Mouse (Mus musculus) CH12.LX (cell line): ENCODE measurements at regions not wholly inside any gene's neighbourhood (a gene's known extent, or its start where the extent isn't known, plus 50 kb on each side); places are given as distances from the start of the nearest gene placed in this dataset.

Source experiments
- DNase-seq: peaks from one replicate; pipeline ENCODE4 v3.0.0-alpha.2; 2013; ENCODE audit errors: extremely low read depth
- H3K27ac ChIP-seq: 2 replicates; pipeline ENCODE4 v1.5.1; 2012; ENCODE audit warnings: low read depth, mild to moderate bottlenecking, control low read depth, moderate library complexity; ENCODE audit not compliant: insufficient read depth
- H3K27me3 ChIP-seq: replicated peaks from 2 replicates; pipeline ENCODE3; 2012; ENCODE audit warnings: inconsistent platforms
- H3K36me3 ChIP-seq, 2 experiments: replicated peaks in 1 of 2; 2 replicates each; pipeline versions ENCODE3 to v1.6.1; 2012; ENCODE audit warnings: inconsistent platforms in 1 of 2, low read length in 1 of 2, mild to moderate bottlenecking in 1 of 2, mixed read lengths in 1 of 2, moderate library complexity in 1 of 2; ENCODE audit not compliant: control insufficient read depth in 1 of 2, insufficient read depth in 1 of 2
- H3K4me1 ChIP-seq, 2 experiments: 2 replicates each; pipeline ENCODE4 v1.6.1; 2012; ENCODE audit warnings: inconsistent platforms in 1 of 2, moderate library complexity in 1 of 2; ENCODE audit not compliant: insufficient read depth in 2 of 2, control insufficient read depth in 1 of 2
- H3K4me2 ChIP-seq: 2 replicates; pipeline ENCODE4 v1.6.1; 2012; ENCODE audit warnings: low read depth, mild to moderate bottlenecking, control low read depth; ENCODE audit not compliant: poor library complexity, insufficient read depth, severe bottlenecking
- H3K4me3 ChIP-seq, 3 experiments: fragments of 150-350 bp in 1 of 3; sonication (generic) in 1 of 3; replicated peaks in 1 of 3; 2 replicates each; pipeline versions ENCODE3 to v1.5.1; 2011 to 2012; ENCODE audit warnings: low read depth in 2 of 3, low read length in 2 of 3, mild to moderate bottlenecking in 2 of 3, moderate library complexity in 2 of 3, control low read depth in 1 of 3, improper control_type of control experiment in 1 of 3, inconsistent platforms in 1 of 3, mixed read lengths in 1 of 3; ENCODE audit not compliant: poor library complexity in 1 of 3
- H3K79me2 ChIP-seq: replicated peaks from 2 replicates; pipeline ENCODE4 v1.6.1; 2012; ENCODE audit warnings: mild to moderate bottlenecking, moderate library complexity; ENCODE audit not compliant: control insufficient read depth, poor library complexity, insufficient read depth, severe bottlenecking; ENCODE audit errors: extremely low read depth
- H3K9ac ChIP-seq: 2 replicates; pipeline ENCODE4 v1.6.1; 2012; ENCODE audit warnings: low read depth, mild to moderate bottlenecking, control low read depth, moderate library complexity; ENCODE audit not compliant: insufficient read depth
- H3K9me3 ChIP-seq: replicated peaks from 2 replicates; pipeline ENCODE3; 2012; ENCODE audit warnings: low read length, inconsistent platforms, mixed read lengths
- CTCF ChIP-seq, 2 experiments: IDR thresholded peaks in 1 of 2; conservative IDR thresholded peaks in 1 of 2; 2 replicates each; pipeline ENCODE4 v1.5.1; 2011 to 2012; ENCODE audit warnings: low read depth in 2 of 2, low read length in 2 of 2, improper control_type of control experiment in 1 of 2, inconsistent platforms in 1 of 2, mild to moderate bottlenecking in 1 of 2, moderate library complexity in 1 of 2
- E2F4 ChIP-seq: IDR thresholded peaks from 2 replicates; pipeline ENCODE4 v1.6.1; 2011; ENCODE audit warnings: low read depth, low read length, improper control_type of control experiment; ENCODE audit not compliant: insufficient replicate concordance
- ETS1 ChIP-seq: conservative IDR thresholded peaks from 2 replicates; pipeline ENCODE4 v1.6.1; 2012; ENCODE audit warnings: low read depth, mild to moderate bottlenecking, inconsistent platforms, low read length, improper control_type of control experiment, moderate library complexity
- GABPA ChIP-seq: IDR thresholded peaks from 2 replicates; pipeline ENCODE4 v1.6.1; 2012; ENCODE audit warnings: low read depth, low read length, improper control_type of control experiment, inconsistent platforms; ENCODE audit not compliant: insufficient replicate concordance
- HCFC1 ChIP-seq: IDR thresholded peaks from 2 replicates; pipeline ENCODE4 v1.6.1; 2012; ENCODE audit warnings: low read depth, mild to moderate bottlenecking, inconsistent platforms, low read length, improper control_type of control experiment
- IRF4 ChIP-seq: IDR thresholded peaks from 2 replicates; pipeline ENCODE4 v1.6.1; 2014; ENCODE audit warnings: low read depth, mild to moderate bottlenecking, inconsistent platforms, low read length, improper control_type of control experiment
- JUN ChIP-seq: IDR thresholded peaks from 2 replicates; pipeline ENCODE4 v1.6.1; 2011; ENCODE audit warnings: low read depth, mild to moderate bottlenecking, low read length, improper control_type of control experiment, moderate library complexity; ENCODE audit not compliant: insufficient read depth
- JUND ChIP-seq: conservative IDR thresholded peaks from 2 replicates; pipeline ENCODE4 v1.6.1; 2011; ENCODE audit warnings: low read depth, low read length, improper control_type of control experiment
- KAT2A ChIP-seq: IDR thresholded peaks from 2 replicates; pipeline ENCODE4 v1.6.1; 2012; ENCODE audit warnings: low read length, improper control_type of control experiment, inconsistent platforms; ENCODE audit not compliant: insufficient replicate concordance
- MAFK ChIP-seq: IDR thresholded peaks from 2 replicates; pipeline ENCODE4 v1.6.1; 2011; ENCODE audit warnings: low read length, improper control_type of control experiment; ENCODE audit not compliant: insufficient replicate concordance
- MAZ ChIP-seq: IDR thresholded peaks from 2 replicates; pipeline ENCODE4 v1.6.1; 2012; ENCODE audit warnings: low read depth, mild to moderate bottlenecking, inconsistent platforms, low read length, improper control_type of control experiment, moderate library complexity
- MEF2A ChIP-seq: IDR thresholded peaks from 2 replicates; pipeline ENCODE4 v1.6.1; 2014; ENCODE audit warnings: low read depth, mild to moderate bottlenecking, inconsistent platforms, low read length, improper control_type of control experiment, borderline replicate concordance
- MXI1 ChIP-seq: IDR thresholded peaks from 2 replicates; pipeline ENCODE4 v1.6.1; 2011; ENCODE audit warnings: mild to moderate bottlenecking, low read depth, low read length, improper control_type of control experiment
- MYC ChIP-seq: IDR thresholded peaks from 2 replicates; pipeline ENCODE4 v1.6.1; 2011; ENCODE audit warnings: low read depth, mild to moderate bottlenecking, improper control_type of control experiment, low read length
- NELFE ChIP-seq: IDR thresholded peaks from 2 replicates; pipeline ENCODE4 v1.6.1; 2011; ENCODE audit warnings: low read depth, low read length, improper control_type of control experiment
- PAX5 ChIP-seq: IDR thresholded peaks from 2 replicates; pipeline ENCODE4 v1.6.1; 2012; ENCODE audit warnings: low read length, inconsistent platforms, mixed read lengths
- RAD21 ChIP-seq: IDR thresholded peaks from 2 replicates; pipeline ENCODE4 v1.6.1; 2011; ENCODE audit warnings: low read depth, mild to moderate bottlenecking, low read length, improper control_type of control experiment, moderate library complexity
- RCOR1 ChIP-seq: conservative IDR thresholded peaks from 2 replicates; pipeline ENCODE4 v1.6.1; 2012; ENCODE audit warnings: low read depth, mild to moderate bottlenecking, inconsistent platforms, low read length, improper control_type of control experiment
- SIN3A ChIP-seq: IDR thresholded peaks from 2 replicates; pipeline ENCODE4 v1.6.1; 2012; ENCODE audit warnings: low read length, improper control_type of control experiment, inconsistent platforms
- SMC3 ChIP-seq: IDR thresholded peaks from 2 replicates; pipeline ENCODE4 v1.6.1; 2011; ENCODE audit warnings: low read depth, low read length, improper control_type of control experiment
- TBP ChIP-seq: conservative IDR thresholded peaks from 2 replicates; pipeline ENCODE4 v1.6.1; 2011; ENCODE audit warnings: low read depth, low read length, improper control_type of control experiment
- UBTF ChIP-seq: IDR thresholded peaks from 2 replicates; pipeline ENCODE4 v1.6.1; 2012; ENCODE audit warnings: low read depth, mild to moderate bottlenecking, inconsistent platforms, low read length, improper control_type of control experiment, moderate library complexity
- USF1 ChIP-seq: IDR thresholded peaks from 2 replicates; pipeline ENCODE4 v1.6.1; 2014; ENCODE audit warnings: low read depth, mild to moderate bottlenecking, inconsistent platforms, low read length, improper control_type of control experiment
- USF2 ChIP-seq: conservative IDR thresholded peaks from 2 replicates; pipeline ENCODE4 v1.6.1; 2011; ENCODE audit warnings: low read depth, low read length, improper control_type of control experiment
- ZKSCAN1 ChIP-seq: IDR thresholded peaks from 2 replicates; pipeline ENCODE4 v1.6.1; 2012; ENCODE audit warnings: low read depth, inconsistent platforms, low read length, improper control_type of control experiment, borderline replicate concordance
- ZNF384 ChIP-seq: IDR thresholded peaks from 2 replicates; pipeline ENCODE4 v1.6.1; 2012; ENCODE audit warnings: low read depth, low read length, improper control_type of control experiment, inconsistent platforms
- dilution Hi-C: fragments of 300-500 bp; cut with MboI; formaldehyde crosslinking; loops from 2 replicates; pipeline ENCODE4 v1.14.3; 2020; ENCODE audit warnings: low sequenced_read_pairs; ENCODE audit not compliant: extremely low pct_unique_long_range_greater_than_20kb, extremely low pct_ligation_motif_present
- in situ Hi-C: fragments of 300-500 bp; cut with MboI; formaldehyde crosslinking; loops from 3 replicates; pipeline ENCODE4 v1.14.3; 2019; ENCODE audit warnings: low sequenced_read_pairs, low pct_ligation_motif_present, low pct_unique_long_range_greater_than_20kb, mixed read lengths

- H3K4me1 ChIP-seq = no peaks in the 10 kb centered on the region
- no peaks in the 10 kb centered on the region for H3K36me3 ChIP-seq
- no peak overlapping the region for H3K4me3 ChIP-seq
- no peak overlapping the region for H3K9ac ChIP-seq
- no peak overlapping the region for H3K27ac ChIP-seq
- H3K27me3 ChIP-seq = no peaks in the 10 kb centered on the region
- peaks cover 42% of the 10 kb centered on the region for H3K9me3 ChIP-seq
- dilution Hi-C loops (no loop called here), in situ Hi-C loops (no loop called here)
- no peaks in the 10 kb centered on the region for H3K79me2 ChIP-seq
- no peak overlapping the region for H3K4me2 ChIP-seq
- no peak for DNase-seq
- TF ChIP-seq MXI1 = no peak
- no peak for TF ChIP-seq MAZ
- no peak for TF ChIP-seq NELFE
- TF ChIP-seq USF1 = no peak
- no peak for TF ChIP-seq MYC
- TF ChIP-seq ZNF384 = no peak
- TF ChIP-seq IRF4 = no peak
- no peak for TF ChIP-seq GABPA
- no peak for TF ChIP-seq USF2
- no peak for TF ChIP-seq MEF2A
- TF ChIP-seq JUND = no peak
- no peak for TF ChIP-seq HCFC1
- no peak for TF ChIP-seq CTCF (conservative IDR thresholded peaks at IDR 0.05 in 1 of 2, IDR thresholded peaks at IDR 0.05 in 1 of 2; ENCODE audit: low read depth in 2 of 2, low read length in 2 of 2)
- no peak for TF ChIP-seq KAT2A
- no peak for TF ChIP-seq PAX5
- TF ChIP-seq JUN = no peak
- no peak for TF ChIP-seq ETS1
- TF ChIP-seq RCOR1 = no peak
- no peak for TF ChIP-seq ZKSCAN1
- no peak for TF ChIP-seq TBP
Measured at GRCm38 (mm10) chr11:37447361-37447760, 211.6 kb upstream of the Tenm2 start.

- Histone ChIP-seq H3K36me3 (no peaks in the 10 kb centered on the region), H3K4me2 (no peak overlapping the region), H3K4me1 (no peaks in the 10 kb centered on the region), H3K4me3 (no peak overlapping the region), H3K9me3 (peaks cover 44% of the 10 kb centered on the region), H3K9ac (no peak overlapping the region), H3K27me3 (no peaks in the 10 kb centered on the region), H3K79me2 (no peaks in the 10 kb centered on the region), H3K27ac (no peak overlapping the region)
- no peak for DNase-seq
- dilution Hi-C loops = no loop called here
- in situ Hi-C loops = no loop called here
- TF ChIP-seq UBTF = no peak
- TF ChIP-seq TBP = no peak
- TF ChIP-seq RAD21 = no peak
- no peak for TF ChIP-seq MEF2A
- TF ChIP-seq PAX5 = no peak
- no peak for TF ChIP-seq MAZ
- TF ChIP-seq MAFK = no peak
- no peak for TF ChIP-seq ETS1
- TF ChIP-seq SIN3A = no peak
- TF ChIP-seq E2F4 = no peak
- no peak for TF ChIP-seq SMC3
- TF ChIP-seq RCOR1 = no peak
- no peak for TF ChIP-seq MYC
- TF ChIP-seq HCFC1 = no peak
Measured at GRCm38 (mm10) chr11:37446626-37447025, 210.9 kb upstream of the Tenm2 start.
